Mouse (Mus musculus) MEL (cell line): ENCODE measurements around the gene Pank1. TPM values are rescaled to one million over a fixed set of nuclear protein-coding genes. Genes with fewer than 3 reads are reported as not detected.

Experiments
- DNase-seq: peaks from one replicate; pipeline ENCODE4 v3.0.0; 2011; ENCODE audit warnings: low read depth, low spot score
- H3K27ac ChIP-seq: 2 replicates; pipeline ENCODE4 v1.5.1; 2012; ENCODE audit warnings: low read depth, mild to moderate bottlenecking, control low read depth, low read length, moderate library complexity; ENCODE audit not compliant: control insufficient read depth
- H3K27me3 ChIP-seq, 2 experiments: fragments of 150-350 bp in 1 of 2; sonication (generic) in 1 of 2; 2 replicates each; pipeline ENCODE4 v1.6.1; 2012; ENCODE audit warnings: low read length in 2 of 2, mild to moderate bottlenecking in 2 of 2, improper control_type of control experiment in 1 of 2, moderate library complexity in 1 of 2; ENCODE audit not compliant: insufficient read depth in 2 of 2, control insufficient read depth in 1 of 2
- H3K36me3 ChIP-seq, 2 experiments: 2 replicates each; pipeline ENCODE4 v1.6.1; 2012 to 2014; ENCODE audit warnings: low read length in 2 of 2, improper control_type of control experiment in 1 of 2, inconsistent platforms in 1 of 2, mild to moderate bottlenecking in 1 of 2; ENCODE audit not compliant: insufficient read depth in 2 of 2, control insufficient read depth in 1 of 2
- H3K4me1 ChIP-seq, 2 experiments: fragments of 150-350 bp in 1 of 2; sonication (generic) in 1 of 2; 2 replicates each; pipeline ENCODE4 v1.6.1; 2012; ENCODE audit warnings: low read length in 2 of 2, improper control_type of control experiment in 1 of 2, mild to moderate bottlenecking in 1 of 2; ENCODE audit not compliant: insufficient read depth in 2 of 2, control insufficient read depth in 1 of 2
- H3K4me3 ChIP-seq, 2 experiments: fragments of 150-350 bp in 1 of 2; sonication (generic) in 1 of 2; 2 replicates each; pipeline ENCODE4 v1.5.1; 2012; ENCODE audit warnings: low read depth in 2 of 2, low read length in 2 of 2, mild to moderate bottlenecking in 2 of 2, moderate library complexity in 2 of 2, control low read depth in 1 of 2, improper control_type of control experiment in 1 of 2; ENCODE audit not compliant: control insufficient read depth in 1 of 2, insufficient read depth in 1 of 2
- H3K79me2 ChIP-seq: 2 replicates; pipeline ENCODE4 v1.6.1; 2012; ENCODE audit warnings: mild to moderate bottlenecking, low read length, moderate library complexity; ENCODE audit not compliant: control insufficient read depth, poor library complexity, insufficient read depth
- H3K9ac ChIP-seq: 2 replicates; pipeline ENCODE4 v1.6.1; 2012; ENCODE audit warnings: low read depth, mild to moderate bottlenecking, control low read depth, low read length, moderate library complexity; ENCODE audit not compliant: control insufficient read depth, poor library complexity, severe bottlenecking
- H3K9me3 ChIP-seq: fragments of 150-350 bp; sonication (generic); replicated peaks from 2 replicates; pipeline ENCODE4 v1.6.1; 2012; ENCODE audit warnings: mild to moderate bottlenecking, low read length, improper control_type of control experiment, moderate library complexity; ENCODE audit not compliant: insufficient read depth
- BHLHE40 ChIP-seq: IDR thresholded peaks from 2 replicates; pipeline ENCODE4 v1.6.1; 2012; ENCODE audit warnings: low read depth, mild to moderate bottlenecking, inconsistent platforms, low read length, improper control_type of control experiment, borderline replicate concordance
- CHD1 ChIP-seq: IDR thresholded peaks from 2 replicates; pipeline ENCODE4 v1.6.1; 2012; ENCODE audit warnings: low read depth, mild to moderate bottlenecking, inconsistent platforms, low read length, improper control_type of control experiment
- CHD2 ChIP-seq: IDR thresholded peaks from 2 replicates; pipeline ENCODE4 v1.6.1; 2011; ENCODE audit warnings: low read length, improper control_type of control experiment
- E2F4 ChIP-seq: IDR thresholded peaks from 2 replicates; pipeline ENCODE4 v1.6.1; 2011; ENCODE audit warnings: low read depth, low read length, improper control_type of control experiment, borderline replicate concordance
- ETS1 ChIP-seq: IDR thresholded peaks from 2 replicates; pipeline ENCODE4 v1.6.1; 2012; ENCODE audit warnings: low read depth, mild to moderate bottlenecking, inconsistent platforms, low read length, improper control_type of control experiment, moderate library complexity
- GABPA ChIP-seq: IDR thresholded peaks from 2 replicates; pipeline ENCODE4 v1.6.1; 2012; ENCODE audit warnings: low read depth, mild to moderate bottlenecking, inconsistent platforms, low read length, improper control_type of control experiment, moderate library complexity
- MAX ChIP-seq: IDR thresholded peaks from 2 replicates; pipeline ENCODE4 v1.6.1; 2011; ENCODE audit warnings: low read length, improper control_type of control experiment
- MYB ChIP-seq: IDR thresholded peaks from 2 replicates; pipeline ENCODE4 v1.6.1; 2011; ENCODE audit warnings: mild to moderate bottlenecking, low read depth, low read length, improper control_type of control experiment
- MYC ChIP-seq: IDR thresholded peaks from 2 replicates; pipeline ENCODE4 v1.6.1; 2011; ENCODE audit warnings: low read depth, mild to moderate bottlenecking, low read length, improper control_type of control experiment, moderate library complexity
- NRF1 ChIP-seq: IDR thresholded peaks from 2 replicates; pipeline ENCODE4 v1.6.1; 2014; ENCODE audit warnings: low read depth, mild to moderate bottlenecking, inconsistent platforms, low read length, improper control_type of control experiment, moderate library complexity; ENCODE audit not compliant: poor library complexity, insufficient read depth, severe bottlenecking
- POLR2A ChIP-seq, 2 experiments: IDR thresholded peaks; 2 replicates each; pipeline ENCODE4 v1.6.1; 2011 to 2012; ENCODE audit warnings: low read length in 2 of 2, mild to moderate bottlenecking in 2 of 2, control low read depth in 1 of 2, improper control_type of control experiment in 1 of 2, low read depth in 1 of 2, moderate library complexity in 1 of 2; ENCODE audit not compliant: control insufficient read depth in 1 of 2, insufficient read depth in 1 of 2, poor library complexity in 1 of 2
- POLR2AphosphoS5 ChIP-seq: IDR thresholded peaks from 2 replicates; pipeline ENCODE4 v1.6.1; 2012; ENCODE audit warnings: low read depth, borderline replicate concordance, mild to moderate bottlenecking, inconsistent platforms, low read length, moderate library complexity, mixed read lengths
- SMC3 ChIP-seq: IDR thresholded peaks from 2 replicates; pipeline ENCODE4 v1.6.1; 2011; ENCODE audit warnings: low read depth, low read length, improper control_type of control experiment
- TBP ChIP-seq: IDR thresholded peaks from 2 replicates; pipeline ENCODE4 v1.8.0; 2011; ENCODE audit warnings: low read depth, low read length, improper control_type of control experiment
- TCF12 ChIP-seq: IDR thresholded peaks from 2 replicates; pipeline ENCODE4 v1.6.1; 2014; ENCODE audit warnings: low read depth, mild to moderate bottlenecking, inconsistent platforms, low read length, improper control_type of control experiment, moderate library complexity
- USF2 ChIP-seq, 2 experiments: IDR thresholded peaks; 2 replicates each; pipeline ENCODE4 v1.6.1; 2011 to 2012; ENCODE audit warnings: improper control_type of control experiment in 2 of 2, low read length in 2 of 2, borderline replicate concordance in 1 of 2, inconsistent platforms in 1 of 2, low read depth in 1 of 2, mild to moderate bottlenecking in 1 of 2; ENCODE audit not compliant: insufficient read depth in 1 of 2
- ZC3H11A ChIP-seq: IDR thresholded peaks from 2 replicates; pipeline ENCODE4 v1.6.1; 2012; ENCODE audit warnings: low read depth, mild to moderate bottlenecking, inconsistent platforms, low read length, improper control_type of control experiment
- ZKSCAN1 ChIP-seq: IDR thresholded peaks from 2 replicates; pipeline ENCODE4 v1.6.1; 2012; ENCODE audit warnings: low read depth, mild to moderate bottlenecking, inconsistent platforms, low read length, improper control_type of control experiment, moderate library complexity
- ZNF384 ChIP-seq: IDR thresholded peaks from 2 replicates; pipeline ENCODE4 v1.6.1; 2012; ENCODE audit warnings: low read depth, mild to moderate bottlenecking, inconsistent platforms, low read length, improper control_type of control experiment
- polyA plus RNA-seq, 2 experiments: library from polyadenylated mRNA; stranded (reverse) in 1 of 2; unstranded in 1 of 2; fragments of >175 nt in 1 of 2; fragments of >200 nt in 1 of 2; gene quantifications; 2 replicates each; pipeline versions ENCODE4 v1.2.1 to v1.2.4; 2012; ENCODE audit warnings: low replicate concordance in 2 of 2, low read depth in 1 of 2; ENCODE audit not compliant: insufficient read length in 2 of 2, insufficient read depth in 1 of 2, missing spikeins in 1 of 2
- total RNA-seq: library from RNA; depleted of rRNA; stranded (reverse); fragments of 300-350 nt; gene quantifications from 2 replicates; pipeline ENCODE4 v1.2.3, GENCODE M21; 2012

Pank1 gene
- total and polyA plus RNA-seq, 3 experiments = 7.2 to 7.6 TPM; not detected in 1

- peak; percentile 44 for DNase-seq
- H3K27me3 ChIP-seq = no peaks in the 10 kb centered on the region
- peaks cover 0 to 40% of the 10 kb centered on the region in 2 experiments; a peak in 2 of 4 replicates for H3K36me3 ChIP-seq
- H3K9me3 ChIP-seq = no peaks in the 10 kb centered on the region
- H3K27ac ChIP-seq = peak overlapping the region; percentile 96
- TF ChIP-seq ETS1 (0 out of 2 replicates have a peak, but pooled peaks have one; percentile 13), MYB (no peak), CHD1 (0 out of 2 replicates have a peak, but pooled peaks have one; percentile 10)
- H3K9ac ChIP-seq = peak overlapping the region; percentile 23
- peaks cover 21 to 35% of the 10 kb centered on the region in 2 experiments for H3K4me1 ChIP-seq
- no peak overlapping the region for H3K4me3 ChIP-seq
- peaks cover 7% of the 10 kb centered on the region for H3K79me2 ChIP-seq
Measured at GRCm38 (mm10) chr19:34841719-34842506, 37.3 kb downstream of the Pank1 start.

- peaks cover 4% of the 10 kb centered on the region; the same call in 1 of the 2 replicates for H3K79me2 ChIP-seq
- H3K9me3 ChIP-seq = no peaks in the 10 kb centered on the region
- no peak overlapping the region for H3K9ac ChIP-seq
- peaks cover 16 to 28% of the 10 kb centered on the region in 2 experiments for H3K4me1 ChIP-seq
- H3K27me3 ChIP-seq = no peaks in the 10 kb centered on the region
- H3K36me3 ChIP-seq = peaks cover 6 to 34% of the 10 kb centered on the region in 2 experiments
- H3K4me3 ChIP-seq = no peak overlapping the region
- DNase-seq = no peak
- H3K27ac ChIP-seq = no peak overlapping the region
- no peak for TF ChIP-seq TBP
Measured at GRCm38 (mm10) chr19:34838624-34839023, 40.6 kb downstream of the Pank1 start.

GRCm38 (mm10) chr19:34831702-34832101 lies 47.6 kb downstream of the Pank1 start:
- H3K4me3 ChIP-seq = no peak overlapping the region
- no peaks in the 10 kb centered on the region for H3K27me3 ChIP-seq
- no peak overlapping the region for H3K27ac ChIP-seq
- H3K36me3 ChIP-seq = peaks cover 6 to 13% of the 10 kb centered on the region in 2 experiments
- peaks cover 1% of the 10 kb centered on the region; the same call in 1 of the 2 replicates for H3K79me2 ChIP-seq
- H3K9me3 ChIP-seq = no peaks in the 10 kb centered on the region
- no peak overlapping the region for H3K9ac ChIP-seq
- peaks cover 8% of the 10 kb centered on the region in 2 experiments for H3K4me1 ChIP-seq
- no peak for DNase-seq
- TF ChIP-seq CHD2 (no peak), MAX (no peak), BHLHE40 (no peak), POLR2A (IDR thresholded peaks at IDR 0.05; ENCODE audit: control insufficient read depth in 1 of 2, insufficient read depth in 1 of 2, low read depth in 1 of 2, low read length in 2 of 2, poor library complexity in 1 of 2) (no peak), E2F4 (no peak), GABPA (no peak), SMC3 (no peak), MYB (no peak), ZC3H11A (no peak), MYC (no peak), NRF1 (no peak), ZNF384 (no peak), USF2 (IDR thresholded peaks at IDR 0.05; ENCODE audit: borderline replicate concordance in 1 of 2, insufficient read depth in 1 of 2, low read depth in 1 of 2, low read length in 2 of 2) (no peak), TCF12 (no peak), ZKSCAN1 (no peak), POLR2AphosphoS5 (no peak)
